Mouse (Mus musculus): Measurements from ENCODE around the gene Gm9745.
"Not testable (repeated sequence)": the region's sequence is repeated elsewhere in the genome, so short reads cannot be mapped to it uniquely, and the experiment has no call there.

Gene Gm9745

GRCm38 (mm10) chr13:8948131-8948530 lies at the start of gene Gm9745:
TSS of gene Gm9745 (minus strand) at chr13:8948231.
- not testable (repeated sequence) for DNase-seq

- DNase-seq, result not testable (repeated sequence)
Measured at GRCm38 (mm10) chr13:8997221-8997620, 49.2 kb upstream of the Gm9745 start.

- DNase-seq, result peak; percentile 97 to 98
Measured at GRCm38 (mm10) chr13:8995990-8996786, 48.2 kb upstream of the Gm9745 start, which contains the start of gene Gtpbp4. TSS of gene Gtpbp4 (minus strand) at chr13:8996083.

- DNase-seq, result no peak
Measured at GRCm38 (mm10) chr13:8995159-8995989, 47.3 kb upstream of the Gm9745 start.

- DNase-seq, result no peak
Measured at GRCm38 (mm10) chr13:8992231-8992630, 44.2 kb upstream of the Gm9745 start.

- no peak for DNase-seq
Measured at GRCm38 (mm10) chr13:8972972-8973371, 24.9 kb upstream of the Gm9745 start.

- no peak for DNase-seq
Measured at GRCm38 (mm10) chr13:8972369-8972768, 24.3 kb upstream of the Gm9745 start.

GRCm38 (mm10) chr13:8967742-8968141 lies 19.7 kb upstream of the Gm9745 start:
- no peak for DNase-seq

- DNase-seq, result no peak
Measured at GRCm38 (mm10) chr13:8965224-8965623, 17.2 kb upstream of the Gm9745 start.

GRCm38 (mm10) chr13:8962266-8962665 lies 14.2 kb upstream of the Gm9745 start:
- not testable (repeated sequence) for DNase-seq

- not testable (repeated sequence) for DNase-seq
Measured at GRCm38 (mm10) chr13:8961128-8961888, 13.3 kb upstream of the Gm9745 start.

GRCm38 (mm10) chr13:8959554-8959953 lies 11.5 kb upstream of the Gm9745 start:
- DNase-seq, result not testable (repeated sequence)

GRCm38 (mm10) chr13:8959058-8959457 lies 11.0 kb upstream of the Gm9745 start:
- DNase-seq, result not testable (repeated sequence)

- not testable (repeated sequence) for DNase-seq
Measured at GRCm38 (mm10) chr13:8956873-8957272, 8.8 kb upstream of the Gm9745 start.

- not testable (repeated sequence) for DNase-seq
Measured at GRCm38 (mm10) chr13:8955127-8955526, 7.1 kb upstream of the Gm9745 start.

GRCm38 (mm10) chr13:8952563-8952962 lies 4.5 kb upstream of the Gm9745 start, which contains the start of gene Idi2:
TSS of gene Idi2 (plus strand) at chr13:8952863.
- not testable (repeated sequence) for DNase-seq

- DNase-seq, result not testable (repeated sequence)
Measured at GRCm38 (mm10) chr13:8943828-8944227, 4.2 kb downstream of the Gm9745 start.

GRCm38 (mm10) chr13:8941701-8942100 lies 6.3 kb downstream of the Gm9745 start:
- not testable (repeated sequence) for DNase-seq

GRCm38 (mm10) chr13:8941110-8941509 lies 6.9 kb downstream of the Gm9745 start:
- not testable (repeated sequence) for DNase-seq

- DNase-seq, result not testable (repeated sequence)
Measured at GRCm38 (mm10) chr13:8937611-8938140, 10.4 kb downstream of the Gm9745 start.

GRCm38 (mm10) chr13:8933499-8933898 lies 14.5 kb downstream of the Gm9745 start:
- no peak for DNase-seq

- not testable (repeated sequence) for DNase-seq
Measured at GRCm38 (mm10) chr13:8913890-8914289, 34.1 kb downstream of the Gm9745 start.
